Mouse (Mus musculus): ENCODE measurements at regions not wholly inside any gene's neighbourhood (a gene's known extent, or its start where the extent isn't known, plus 50 kb on each side); places are given as distances from the start of the nearest gene placed in this dataset.

GRCm38 (mm10) chr11:38938124-38938883, 1702.5 kb upstream of the Tenm2 start:
- TF ChIP-seq POU5F1 (IDR thresholded peaks at IDR 0.05; ENCODE audit: borderline replicate concordance, low read length): no peak
- TF ChIP-seq CTCF (conservative IDR thresholded peaks at IDR 0.05; ENCODE audit: low read length): peak; percentile 44
- no peak overlapping the region for H3K4me3 ChIP-seq (replicated peaks; ENCODE audit: low read length)
- no peaks in the 10 kb centered on the region for H3K9me3 ChIP-seq (ENCODE audit: low read length)
- no peaks in the 10 kb centered on the region for H3K27me3 ChIP-seq (ENCODE audit: insufficient read depth, low read length)
- no peaks in the 10 kb centered on the region for H3K36me3 ChIP-seq (ENCODE audit: insufficient read depth, low read length)
- no peaks in the 10 kb centered on the region for H3K4me1 ChIP-seq (replicated peaks; ENCODE audit: low read depth, low read length)
